Mouse (Mus musculus): ENCODE data around the gene Gng4. TPM values are rescaled to one million over a fixed set of nuclear protein-coding genes. Genes with fewer than 3 reads are reported as not detected.

Gene Gng4
- polyA plus RNA-seq, 1 experiment from 2014 or later, result 2.4 TPM

DNA sequence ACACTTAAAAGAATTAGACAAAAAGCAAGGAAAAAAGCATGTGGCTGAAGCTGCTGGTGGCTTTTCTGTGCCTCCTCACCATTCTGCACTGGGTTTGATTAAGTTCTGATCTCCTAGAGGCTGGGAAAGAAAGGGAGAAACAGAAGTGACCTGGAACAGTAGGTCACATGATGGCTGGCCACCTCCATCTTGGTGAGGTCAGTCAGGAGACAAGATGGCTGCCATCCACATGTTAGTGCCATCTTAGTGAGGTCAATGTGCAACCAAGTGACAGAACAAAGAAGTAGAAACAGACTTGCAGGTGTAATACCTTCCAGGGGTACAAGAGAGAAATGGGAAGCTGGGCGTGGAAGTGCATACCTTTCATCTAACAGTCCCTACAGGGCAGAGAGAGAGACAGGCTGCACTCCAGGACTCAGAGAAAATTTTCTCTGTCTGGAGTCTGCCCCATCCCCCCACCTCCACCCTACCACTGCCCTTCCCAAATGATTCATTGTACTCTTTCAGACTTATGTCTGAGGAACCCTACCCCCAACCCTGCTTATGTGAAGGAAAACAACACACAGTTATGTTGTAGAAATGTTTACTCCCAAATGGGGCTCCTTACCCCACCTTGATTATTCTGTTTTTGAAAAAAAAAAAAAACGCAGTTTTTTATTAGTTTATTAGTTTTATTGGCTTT is 83.4 kb downstream of the Gng4 start:
- H3K27me3 ChIP-seq (replicated peaks), result no peaks in the 10 kb centered on the region
- H3K36me3 ChIP-seq, result no peaks in the 10 kb centered on the region
- no peaks in the 10 kb centered on the region for H3K9me3 ChIP-seq
- H3K4me1 ChIP-seq (replicated peaks), result no peaks in the 10 kb centered on the region
- 0 out of 2 replicates have a peak, but pooled peaks have one; percentile 25 for ATAC-seq
- H3K4me2 ChIP-seq (replicated peaks), result no peak overlapping the region
- no peak overlapping the region for H3K27ac ChIP-seq
- WGBS, result 77% methylated on average over 2 of the region's 2 CpGs
- H3K4me3 ChIP-seq (replicated peaks), result no peak overlapping the region
- no peak overlapping the region for H3K9ac ChIP-seq

DNA sequence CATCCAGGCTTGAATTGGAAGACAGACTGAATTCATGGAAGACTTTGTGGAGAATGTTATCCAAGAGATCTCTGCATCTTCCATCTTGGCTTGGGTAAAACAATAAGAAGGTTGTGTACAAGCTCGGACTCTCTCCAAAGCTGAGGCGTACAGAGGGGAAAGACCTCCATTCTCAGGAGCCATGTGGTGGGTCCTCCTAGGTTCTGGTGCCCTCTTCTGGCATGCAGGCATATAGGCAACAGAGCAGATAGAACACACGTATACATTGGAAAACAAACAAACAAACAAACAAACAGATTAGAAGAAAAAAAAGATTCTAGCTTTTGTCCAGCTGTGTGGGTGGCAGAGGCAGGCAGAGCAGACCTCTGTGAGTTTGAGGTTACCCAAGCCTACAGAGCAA is 84.1 kb downstream of the Gng4 start:
- no peak overlapping the region for H3K9ac ChIP-seq
- no peak overlapping the region for H3K27ac ChIP-seq
- ATAC-seq, result peak; percentile 59; the same call in 1 of the 2 replicates
- H3K27me3 ChIP-seq (replicated peaks), result no peaks in the 10 kb centered on the region
- no peaks in the 10 kb centered on the region for H3K4me1 ChIP-seq (replicated peaks)
- H3K9me3 ChIP-seq, result no peaks in the 10 kb centered on the region
- 18% methylated on average over 3 of the region's 3 CpGs for WGBS
- no peak overlapping the region for H3K4me2 ChIP-seq (replicated peaks)
- no peaks in the 10 kb centered on the region for H3K36me3 ChIP-seq
- H3K4me3 ChIP-seq (replicated peaks), result no peak overlapping the region

Other genes starting within 250 kb of the Gng4 start
- 2.8 TPM in 2 replicates for gene Lyst, start 193.7 kb upstream of the Gng4 start, polyA plus RNA-seq (2015; fragmentation: Nextera tagmentation; extraction: Ambion mirVana)
- gene B3galnt2, start 170.4 kb downstream of the Gng4 start, polyA plus RNA-seq (2015; fragmentation: Nextera tagmentation; extraction: Ambion mirVana), result 38.5 and 38.8 TPM in 2 replicates